Mouse (Mus musculus) ovary, adult 10 weeks (tissue): ENCODE measurements around the gene 6030408B16Rik. TPM values are rescaled to one million over a fixed set of nuclear protein-coding genes. Genes with fewer than 3 reads are reported as not detected.

Source experiments
- polyA plus RNA-seq: library from polyadenylated mRNA; stranded (reverse); fragments of 350-450 nt; fragmentation: Illumina TruSeq; extraction: RNeasy Lipid Tissue Mini Kit (QIAGEN cat#74804); gene quantifications from one replicate; pipeline ENCODE4 v1.2.3, GENCODE M21; 2014

The 6030408B16Rik gene
- polyA plus RNA-seq: 1.1 TPM

DNA sequence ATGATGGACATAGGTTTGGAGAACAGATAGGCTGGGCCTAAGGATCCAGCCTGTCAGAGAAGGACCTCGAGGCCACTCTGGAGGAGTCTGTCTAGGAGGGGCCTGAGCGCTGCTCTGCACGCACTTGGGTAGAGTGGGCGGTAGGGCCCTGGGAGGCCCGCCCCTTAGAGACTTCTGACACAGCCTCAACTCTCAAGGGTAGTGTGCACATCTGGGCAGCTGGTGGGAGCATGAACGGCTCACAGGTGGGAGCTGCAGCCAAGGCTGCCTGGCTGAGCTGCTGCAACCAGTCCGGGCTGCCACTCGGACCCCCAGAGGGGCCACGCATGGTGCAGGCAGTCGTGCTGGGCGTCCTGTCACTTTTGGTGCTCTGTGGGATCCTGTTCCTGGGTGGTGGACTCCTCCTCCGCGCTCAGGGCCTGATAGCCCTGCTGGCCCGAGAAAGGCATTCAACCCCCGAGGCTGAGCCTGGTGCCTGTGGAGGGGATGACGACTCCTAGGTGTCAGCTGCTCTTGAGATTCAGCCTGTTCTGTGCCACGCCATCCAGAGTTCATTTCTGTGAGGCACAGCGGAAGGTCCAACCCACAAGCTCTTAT lies at the start of gene 6030408B16Rik:
6030408B16Rik (plus strand) TSS at position 188 of the 597 bp plus-strand sequence.

DNA sequence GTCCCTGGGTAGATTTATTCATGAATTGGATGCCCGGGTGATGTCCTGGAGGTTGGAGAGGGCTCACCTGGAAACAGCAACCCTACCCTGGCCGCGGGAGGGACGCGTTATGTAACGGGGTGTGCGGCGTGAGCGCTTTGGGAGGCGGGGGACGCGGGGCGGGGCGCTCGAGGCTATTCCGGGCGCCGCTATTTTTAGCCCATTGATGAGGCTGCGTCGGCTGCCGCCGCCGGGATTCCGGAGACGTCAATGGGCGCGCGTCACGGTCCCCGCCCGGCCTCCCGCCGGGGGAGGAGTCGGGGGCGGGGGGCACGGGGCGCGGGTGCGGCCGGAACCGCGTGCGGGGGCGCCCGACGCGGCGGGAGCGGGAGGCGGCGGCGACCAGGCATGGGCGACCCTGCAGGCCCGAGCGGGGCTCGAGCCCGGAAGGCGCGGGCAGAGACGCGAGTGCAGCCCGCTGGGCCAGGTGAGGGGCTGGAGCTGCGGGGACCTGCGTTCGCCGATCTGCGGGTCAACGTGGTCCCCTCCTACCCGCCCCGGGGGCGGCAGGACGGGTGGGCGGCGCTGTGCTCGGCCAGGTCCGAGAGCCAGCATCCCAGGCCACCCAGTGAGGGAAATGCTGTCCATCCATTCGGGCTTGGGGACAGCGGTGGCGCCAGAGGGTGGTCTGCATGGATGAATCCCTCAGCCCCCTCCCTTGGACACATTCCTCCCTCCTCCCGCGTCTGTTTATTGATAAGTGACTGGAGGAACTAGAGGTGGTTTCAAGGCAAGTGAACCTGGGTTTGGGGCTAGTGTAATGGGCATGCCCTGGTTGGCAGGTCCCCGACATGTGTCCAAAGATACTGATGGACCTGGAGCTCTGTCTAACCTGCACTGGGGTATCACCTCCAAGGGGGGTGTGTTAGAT lies 38.9 kb upstream of the 6030408B16Rik start, which contains the start of gene Nr4a1:
Nr4a1 (plus strand) TSS at position 384 of the 910 bp plus-strand sequence.

DNA sequence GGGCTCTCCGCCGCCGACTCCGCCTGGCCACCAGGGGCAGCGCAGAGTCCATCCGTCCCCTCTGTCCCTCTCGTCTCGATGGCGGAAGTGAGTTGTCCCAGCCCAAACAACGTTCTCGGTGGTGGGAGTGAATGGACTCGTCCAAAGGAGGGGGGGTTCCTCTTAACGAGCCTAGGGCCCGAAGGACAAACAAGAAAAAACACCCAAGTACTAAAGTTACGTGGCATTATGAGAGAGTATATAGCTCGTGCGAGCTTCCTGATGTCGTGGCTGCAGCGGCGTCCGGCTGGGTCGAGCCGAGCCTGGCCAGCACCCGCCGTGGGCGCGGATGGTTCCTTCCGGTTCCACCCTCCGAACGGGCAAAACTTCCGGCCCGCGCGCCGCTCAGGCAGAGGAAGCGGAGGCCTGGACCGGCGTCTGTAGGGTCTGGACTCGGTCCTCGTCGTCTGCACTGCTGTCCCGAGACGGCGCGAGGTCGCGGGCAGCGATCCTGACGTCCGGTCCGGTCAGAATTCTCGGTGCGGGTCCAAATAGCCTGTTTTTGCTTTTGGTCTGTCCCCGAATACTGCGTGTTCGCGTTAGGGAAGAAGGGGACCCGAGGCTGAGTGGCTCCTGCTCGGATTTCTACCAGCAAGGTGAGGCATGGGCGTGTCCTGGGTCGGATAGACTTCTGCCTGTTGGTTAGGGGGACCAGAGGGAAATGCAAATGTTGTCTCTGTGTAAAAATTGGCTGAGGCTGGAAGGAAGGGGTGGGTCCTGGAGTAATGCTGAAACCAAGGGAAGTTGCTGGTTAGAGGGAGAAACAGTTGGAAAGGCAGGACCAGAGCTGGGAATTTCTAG lies 8.9 kb upstream of the 6030408B16Rik start, which contains the start of gene Atg101:
Atg101 (plus strand) TSS at position 362 of the 840 bp plus-strand sequence.

Other genes starting within 250 kb of the 6030408B16Rik start
- gene Gm47841, start 245.8 kb upstream of the 6030408B16Rik start, polyA plus RNA-seq: not detected
- gene Fignl2, start 214.6 kb upstream of the 6030408B16Rik start, polyA plus RNA-seq: 1.1 TPM
- gene Ankrd33, start 177.5 kb upstream of the 6030408B16Rik start, polyA plus RNA-seq: not detected
- 1.4 TPM for gene Acvrl1, start 164.7 kb upstream of the 6030408B16Rik start, polyA plus RNA-seq
- gene Acvr1b, start 119.1 kb upstream of the 6030408B16Rik start, polyA plus RNA-seq: 8.6 TPM
- gene Grasp, start 69.0 kb upstream of the 6030408B16Rik start, polyA plus RNA-seq: 0.60 TPM
- gene Nr4a1, start 38.9 kb upstream of the 6030408B16Rik start, polyA plus RNA-seq: 2.3 TPM
- not detected for gene Atg101, start 8.9 kb upstream of the 6030408B16Rik start, polyA plus RNA-seq
- gene Krt80, start 77.0 kb downstream of the 6030408B16Rik start, polyA plus RNA-seq: 0.31 TPM
- gene Krt7, start 117.8 kb downstream of the 6030408B16Rik start, polyA plus RNA-seq: 1.5 TPM
- gene Krt87, start 145.6 kb downstream of the 6030408B16Rik start, polyA plus RNA-seq: not detected
- gene Krt88, start 154.5 kb downstream of the 6030408B16Rik start, polyA plus RNA-seq: not detected
- not detected for gene Krt81, start 170.5 kb downstream of the 6030408B16Rik start, polyA plus RNA-seq
- gene Krt86, start 180.3 kb downstream of the 6030408B16Rik start, polyA plus RNA-seq: not detected
- not detected for gene Krt83, start 198.3 kb downstream of the 6030408B16Rik start, polyA plus RNA-seq
- not detected for gene Gm49425, start 224.0 kb downstream of the 6030408B16Rik start, polyA plus RNA-seq
- 1.2 TPM for gene Krt84, start 239.6 kb downstream of the 6030408B16Rik start, polyA plus RNA-seq